Mouse (Mus musculus): Measurements from ENCODE around the gene Scamp2. TPM values are rescaled to one million over a fixed set of nuclear protein-coding genes. Genes with fewer than 3 reads are reported as not detected.
A peak's percentile ranks its signal among the peaks of the same experiment; 100 is the strongest.

The Scamp2 gene
- polyA plus RNA-seq, 1 experiment from 2014 or later: 65.2 TPM

- no peak for DNase-seq (ENCODE audit: low spot score)
Observed at GRCm38 (mm10) chr9:57625674-57626500, 65.1 kb downstream of the Scamp2 start.

- DNase-seq (ENCODE audit: low spot score): no peak
Observed at GRCm38 (mm10) chr9:57627191-57627590, 66.4 kb downstream of the Scamp2 start.

- DNase-seq (ENCODE audit: low spot score): no peak
Observed at GRCm38 (mm10) chr9:57627892-57628291, 67.1 kb downstream of the Scamp2 start.

- no peak for DNase-seq (ENCODE audit: low spot score)
Observed at GRCm38 (mm10) chr9:57628717-57629116, 68.0 kb downstream of the Scamp2 start.

GRCm38 (mm10) chr9:57629118-57629874, 68.6 kb downstream of the Scamp2 start:
- DNase-seq (ENCODE audit: low spot score): peak; percentile 78

- DNase-seq (ENCODE audit: low spot score): peak; percentile 48
Observed at GRCm38 (mm10) chr9:57633481-57634024, 72.8 kb downstream of the Scamp2 start.

GRCm38 (mm10) chr9:57637272-57637671, 76.5 kb downstream of the Scamp2 start:
- no peak for DNase-seq (ENCODE audit: low spot score)

GRCm38 (mm10) chr9:57637741-57638322, 77.1 kb downstream of the Scamp2 start:
- peak; percentile 43 for DNase-seq (ENCODE audit: low spot score)

Other genes starting within 250 kb of the Scamp2 start
- gene Ppcdc, start 120.8 kb upstream of the Scamp2 start, polyA plus RNA-seq (2015; fragmentation: Nextera tagmentation; extraction: Ambion mirVana): 50.9 and 62.5 TPM in 2 replicates
- gene Scamp5, start 92.9 kb upstream of the Scamp2 start, polyA plus RNA-seq (2015; fragmentation: Nextera tagmentation; extraction: Ambion mirVana): 3.1 and 3.5 TPM in 2 replicates
- 0.60 and 0.85 TPM in 2 replicates for gene Rpp25, start 56.9 kb upstream of the Scamp2 start, polyA plus RNA-seq (2015; fragmentation: Nextera tagmentation; extraction: Ambion mirVana)
- gene Cox5a, start 39.7 kb upstream of the Scamp2 start, polyA plus RNA-seq (2015; fragmentation: Nextera tagmentation; extraction: Ambion mirVana): 862 and 907 TPM in 2 replicates
- 15.5 and 17.7 TPM in 2 replicates for gene Fam219b, start 23.4 kb upstream of the Scamp2 start, polyA plus RNA-seq (2015; fragmentation: Nextera tagmentation; extraction: Ambion mirVana)
- gene Mpi, start 8.2 kb upstream of the Scamp2 start, polyA plus RNA-seq (2015; fragmentation: Nextera tagmentation; extraction: Ambion mirVana): 20.9 and 21.6 TPM in 2 replicates
- gene Ulk3, start 28.5 kb downstream of the Scamp2 start, polyA plus RNA-seq (2015; fragmentation: Nextera tagmentation; extraction: Ambion mirVana): 11.1 and 13.9 TPM in 2 replicates
- 0.18 TPM in 1 of 2 replicates, not detected in the other for gene Cplx3, start 45.3 kb downstream of the Scamp2 start, polyA plus RNA-seq (2015; fragmentation: Nextera tagmentation; extraction: Ambion mirVana)
- 0.16 TPM in 1 of 2 replicates, not detected in the other for gene Lman1l, start 59.8 kb downstream of the Scamp2 start, polyA plus RNA-seq (2015; fragmentation: Nextera tagmentation; extraction: Ambion mirVana)
- 94.7 and 98.5 TPM in 2 replicates for gene Csk, start 92.7 kb downstream of the Scamp2 start, polyA plus RNA-seq (2015; fragmentation: Nextera tagmentation; extraction: Ambion mirVana)
- gene Cyp1a2, start 122.8 kb downstream of the Scamp2 start, polyA plus RNA-seq (2015; fragmentation: Nextera tagmentation; extraction: Ambion mirVana): 0.37 and 1.1 TPM in 2 replicates
- 0.05 and 0.08 TPM in 2 replicates for gene Cyp1a1, start 127.0 kb downstream of the Scamp2 start, polyA plus RNA-seq (2015; fragmentation: Nextera tagmentation; extraction: Ambion mirVana)
- gene Edc3, start 147.6 kb downstream of the Scamp2 start, polyA plus RNA-seq (2015; fragmentation: Nextera tagmentation; extraction: Ambion mirVana): 38.2 and 39.4 TPM in 2 replicates
- gene Clk3, start 204.9 kb downstream of the Scamp2 start, polyA plus RNA-seq (2015; fragmentation: Nextera tagmentation; extraction: Ambion mirVana): 211 and 221 TPM in 2 replicates

Data from thymus, postnatal 0 days (tissue).